Mouse (Mus musculus) liver, embryonic 13.5 days (tissue): ENCODE results near the gene Mpo. TPM values are rescaled to one million over a fixed set of nuclear protein-coding genes. Genes with fewer than 3 reads are reported as not detected.

Experiments used
- ATAC-seq: fragments of 200-750 bp; cut with Nextera tagmentation; 2 replicates; pipeline ENCODE4 v1.8.0; 2017; ENCODE audit warnings: low read depth, mild to moderate bottlenecking, moderate number of reproducible peaks, moderate library complexity
- DNase-seq: peaks from one replicate; pipeline ENCODE4 v3.0.0; 2022
- H3K27ac ChIP-seq: fragments of 300-500 bp; sonication (generic); 2 replicates; pipeline ENCODE4 v1.5.1; 2015; ENCODE audit warnings: moderate library complexity, mild to moderate bottlenecking, inconsistent platforms
- H3K27me3 ChIP-seq: fragments of 300-500 bp; sonication (generic); 2 replicates; pipeline ENCODE4 v1.6.1; 2015; ENCODE audit warnings: mild to moderate bottlenecking, inconsistent platforms
- H3K36me3 ChIP-seq: fragments of 300-500 bp; sonication (generic); 2 replicates; pipeline ENCODE4 v1.6.1; 2015; ENCODE audit warnings: mild to moderate bottlenecking, inconsistent platforms
- H3K4me1 ChIP-seq: fragments of 300-500 bp; sonication (generic); replicated peaks from 2 replicates; pipeline ENCODE4 v1.6.1; 2015; ENCODE audit warnings: inconsistent platforms
- H3K4me2 ChIP-seq: fragments of 300-500 bp; sonication (generic); 2 replicates; pipeline ENCODE4 v1.6.1; 2015; ENCODE audit warnings: inconsistent platforms, mild to moderate bottlenecking, moderate library complexity
- H3K4me3 ChIP-seq: fragments of 300-500 bp; sonication (generic); replicated peaks from 2 replicates; pipeline ENCODE4 v1.5.1; 2015; ENCODE audit warnings: mild to moderate bottlenecking, inconsistent platforms
- H3K9ac ChIP-seq: fragments of 300-500 bp; sonication (generic); 2 replicates; pipeline ENCODE4 v1.6.1; 2015; ENCODE audit warnings: mild to moderate bottlenecking, inconsistent platforms
- H3K9me3 ChIP-seq: fragments of 300-500 bp; sonication (generic); replicated peaks from 2 replicates; pipeline ENCODE4 v1.6.1; 2016; ENCODE audit warnings: inconsistent platforms
- WGBS: fragments of 180-500 bp; shearing (Covaris S2); methylation state at CpG from one replicate; pipeline ENCODE4 v1.1.7; 2015; ENCODE audit not compliant: insufficient replicate concordance; 5-methylcytosine and 5-hydroxymethylcytosine counted together
- polyA plus RNA-seq: library from polyadenylated mRNA; unstranded; fragments of >200 nt; fragmentation: Nextera tagmentation; extraction: Ambion mirVana; gene quantifications from 2 replicates; pipeline ENCODE4 v1.2.1, GENCODE M21; 2015

Gene Mpo
- polyA plus RNA-seq, 1 experiment from 2014 or later: 276 TPM

DNA sequence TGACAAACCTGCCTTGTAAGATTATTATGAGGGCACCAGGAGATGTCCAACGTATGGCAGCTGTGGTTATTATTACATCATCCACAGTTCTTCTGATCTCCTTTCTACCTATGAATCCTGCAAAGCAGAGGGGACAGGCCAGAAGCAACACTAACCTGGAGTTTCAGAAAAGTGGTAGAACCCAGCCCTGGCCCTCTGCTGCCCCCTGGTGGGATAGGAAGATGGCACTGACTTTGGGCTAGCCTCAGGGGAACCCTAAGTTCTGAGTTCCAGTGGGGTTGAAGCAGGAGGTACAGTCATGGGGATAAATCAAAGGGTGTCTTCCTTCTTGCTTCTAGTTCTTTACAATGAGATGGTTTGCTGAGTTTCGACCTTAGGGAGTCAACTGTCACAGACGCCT is 22.4 kb upstream of the Mpo start:
- peak; percentile 71 for DNase-seq
- H3K4me3 ChIP-seq: no peak overlapping the region
- H3K9me3 ChIP-seq: no peaks in the 10 kb centered on the region
- WGBS: 33% methylated on average over 3 of the region's 3 CpGs
- H3K27me3 ChIP-seq: peaks cover 12% of the 10 kb centered on the region
- H3K4me2 ChIP-seq: no peak overlapping the region
- H3K9ac ChIP-seq: no peak overlapping the region
- peaks cover 7% of the 10 kb centered on the region for H3K4me1 ChIP-seq
- ATAC-seq: 0 out of 2 replicates have a peak, but pooled peaks have one; percentile 26
- peak overlapping the region; percentile 6; the same call in 1 of the 2 replicates for H3K27ac ChIP-seq
- H3K36me3 ChIP-seq: no peaks in the 10 kb centered on the region

DNA sequence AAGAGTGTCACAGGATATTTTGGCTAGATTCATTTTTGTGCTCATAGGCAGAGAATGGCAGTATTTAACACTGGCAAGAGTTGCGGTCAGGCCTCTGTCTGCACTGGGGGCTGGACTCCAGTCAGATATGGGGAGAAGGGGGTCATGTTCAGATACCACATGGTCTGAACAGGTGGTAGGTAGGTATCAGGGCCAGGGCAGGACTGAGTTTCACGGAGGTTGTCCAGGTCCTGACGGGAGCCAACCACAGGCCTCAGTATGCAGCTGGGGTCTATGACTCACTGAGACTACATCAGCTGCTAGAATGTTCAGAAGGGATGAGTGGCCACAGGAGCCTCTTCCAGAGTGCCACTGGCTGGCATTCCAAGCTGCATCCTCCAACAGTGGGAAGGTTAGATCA is 21.0 kb upstream of the Mpo start:
- 75% methylated on average over 3 of the region's 3 CpGs for WGBS
- H3K4me3 ChIP-seq: no peak overlapping the region
- H3K9me3 ChIP-seq: no peaks in the 10 kb centered on the region
- no peak overlapping the region for H3K9ac ChIP-seq
- H3K4me2 ChIP-seq: no peak overlapping the region
- DNase-seq (no peak), ATAC-seq (no peak)
- H3K36me3 ChIP-seq: no peaks in the 10 kb centered on the region
- 0 out of 2 replicates have a peak, but pooled peaks cover 2% of the 10 kb centered on the region for H3K27me3 ChIP-seq
- peaks cover 7% of the 10 kb centered on the region for H3K4me1 ChIP-seq
- H3K27ac ChIP-seq: no peak overlapping the region

DNA sequence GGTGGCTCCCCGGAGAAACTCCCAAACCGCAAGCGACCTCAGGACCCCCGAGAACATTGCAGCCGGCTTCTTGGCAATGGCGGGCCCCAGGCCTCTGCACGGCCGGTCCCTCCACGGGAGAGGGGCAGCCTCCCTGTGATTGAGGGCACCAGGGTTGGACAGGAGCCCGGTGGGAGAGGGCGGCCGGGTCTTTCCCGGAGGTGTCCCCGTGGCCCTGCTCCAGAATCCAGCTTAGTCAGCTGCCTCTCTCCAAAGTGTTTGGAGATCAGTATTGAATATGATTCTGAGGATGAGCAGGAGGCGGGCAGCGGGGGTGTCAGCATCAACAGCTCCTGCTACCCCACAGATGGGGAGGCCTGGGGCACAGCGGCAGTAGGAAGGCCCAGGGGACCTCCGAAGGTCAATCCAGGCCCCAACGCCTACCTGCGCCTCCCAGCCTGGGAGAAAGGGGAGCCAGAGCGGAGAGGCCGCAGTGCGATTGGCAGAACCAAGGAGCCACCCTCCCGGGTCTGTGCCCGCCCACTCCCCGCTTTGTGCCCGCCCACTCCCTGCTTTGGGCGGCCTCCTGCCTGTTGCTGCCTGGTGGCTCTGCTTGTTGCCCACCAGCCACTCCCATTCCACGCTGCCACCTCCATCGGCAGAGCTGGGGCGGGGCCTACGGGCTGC is 15.1 kb upstream of the Mpo start:
- Histone ChIP-seq H3K4me2 (peak overlapping the region; percentile 61), H3K9ac (peak overlapping the region; percentile 50), H3K36me3 (no peaks in the 10 kb centered on the region), H3K27me3 (peaks cover 4% of the 10 kb centered on the region; the same call in 1 of the 2 replicates), H3K9me3 (no peaks in the 10 kb centered on the region), H3K27ac (no peak overlapping the region), H3K4me3 (peak overlapping the region; percentile 38), H3K4me1 (peaks cover 17% of the 10 kb centered on the region)
- ATAC-seq: peak; percentile 74
- peak; percentile 53 for DNase-seq
- 30% methylated on average over 30 of the region's 32 CpGs for WGBS

DNA sequence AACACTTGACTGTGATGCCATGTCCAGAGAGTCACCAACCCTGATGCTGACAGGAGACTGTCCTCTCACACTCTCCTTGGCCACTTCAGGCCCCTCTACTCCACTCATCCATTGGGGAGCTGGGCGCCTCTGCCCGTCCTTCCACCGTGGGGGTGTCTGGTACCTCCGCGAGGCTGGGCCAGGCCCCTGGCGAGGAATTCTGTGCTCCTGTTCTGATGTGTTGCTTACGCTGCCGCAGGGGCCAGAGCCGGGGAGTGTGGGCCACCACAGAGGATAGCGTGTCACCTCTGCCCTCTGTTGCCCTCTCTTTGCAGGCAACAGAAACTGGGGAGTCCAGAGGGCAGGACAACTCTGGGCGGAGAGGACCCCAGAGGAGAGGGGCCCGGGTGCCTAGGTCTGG is 14.5 kb upstream of the Mpo start:
- H3K4me1 ChIP-seq: peaks cover 17% of the 10 kb centered on the region
- no peaks in the 10 kb centered on the region for H3K9me3 ChIP-seq
- WGBS: 53% methylated on average over 12 of the region's 12 CpGs
- H3K4me2 ChIP-seq: peak overlapping the region; percentile 61
- H3K27me3 ChIP-seq: peaks cover 4% of the 10 kb centered on the region; the same call in 1 of the 2 replicates
- DNase-seq: no peak
- H3K9ac ChIP-seq: peak overlapping the region; percentile 50; the same call in 1 of the 2 replicates
- no peak for ATAC-seq
- H3K36me3 ChIP-seq: no peaks in the 10 kb centered on the region
- H3K27ac ChIP-seq: no peak overlapping the region
- peak overlapping the region; percentile 38 for H3K4me3 ChIP-seq

DNA sequence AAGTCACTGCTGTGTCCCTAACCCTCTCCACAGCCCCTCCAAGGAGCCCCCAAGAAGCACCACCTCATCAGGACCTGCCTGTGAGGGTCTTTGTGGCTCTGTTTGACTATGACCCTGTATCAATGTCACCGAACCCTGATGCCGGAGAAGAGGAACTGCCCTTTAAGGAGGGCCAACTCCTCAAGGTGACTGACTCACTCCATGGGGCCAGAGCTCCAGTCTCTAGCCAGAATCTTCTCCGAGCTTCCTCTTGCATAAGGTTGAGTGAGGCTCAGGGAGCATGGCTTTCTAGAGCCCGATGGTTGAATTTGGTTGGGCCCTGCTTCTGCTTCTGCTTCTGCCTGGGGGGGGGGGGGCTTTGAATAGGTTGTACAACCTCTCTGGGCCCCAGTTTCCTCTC is 14.0 kb upstream of the Mpo start:
- 56% methylated on average over 4 of the region's 4 CpGs for WGBS
- no peak overlapping the region for H3K27ac ChIP-seq
- no peaks in the 10 kb centered on the region for H3K9me3 ChIP-seq
- H3K4me1 ChIP-seq: peaks cover 17% of the 10 kb centered on the region
- no peak overlapping the region for H3K4me2 ChIP-seq
- H3K4me3 ChIP-seq: no peak overlapping the region
- DNase-seq: no peak
- peaks cover 4% of the 10 kb centered on the region; the same call in 1 of the 2 replicates for H3K27me3 ChIP-seq
- H3K36me3 ChIP-seq: no peaks in the 10 kb centered on the region
- H3K9ac ChIP-seq: no peak overlapping the region
- no peak for ATAC-seq

DNA sequence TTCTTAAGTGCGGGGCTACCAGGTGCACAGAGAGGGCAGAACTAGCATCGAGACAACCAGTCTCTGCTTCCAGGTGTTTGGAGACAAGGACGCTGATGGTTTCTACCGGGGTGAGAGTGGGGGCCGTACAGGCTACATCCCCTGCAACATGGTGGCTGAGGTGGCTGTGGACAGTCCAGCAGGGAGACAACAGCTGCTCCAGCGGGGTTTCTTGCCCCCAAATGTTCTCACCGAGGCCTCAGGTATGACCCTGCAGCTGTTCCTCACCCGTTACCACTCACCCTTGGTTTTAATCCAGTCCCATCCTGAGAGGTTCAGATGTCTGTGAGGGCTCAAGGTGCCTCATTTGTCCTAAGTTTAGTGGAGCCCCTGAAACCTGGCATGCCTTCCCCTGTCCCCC is 13.3 kb upstream of the Mpo start:
- no peak overlapping the region for H3K4me2 ChIP-seq
- DNase-seq: no peak
- no peaks in the 10 kb centered on the region for H3K9me3 ChIP-seq
- no peak for ATAC-seq
- H3K4me1 ChIP-seq: peaks cover 17% of the 10 kb centered on the region
- 84% methylated on average over 8 of the region's 8 CpGs for WGBS
- H3K9ac ChIP-seq: no peak overlapping the region
- H3K36me3 ChIP-seq: no peaks in the 10 kb centered on the region
- H3K4me3 ChIP-seq: no peak overlapping the region
- H3K27me3 ChIP-seq: peaks cover 4% of the 10 kb centered on the region; the same call in 1 of the 2 replicates
- H3K27ac ChIP-seq: no peak overlapping the region

DNA sequence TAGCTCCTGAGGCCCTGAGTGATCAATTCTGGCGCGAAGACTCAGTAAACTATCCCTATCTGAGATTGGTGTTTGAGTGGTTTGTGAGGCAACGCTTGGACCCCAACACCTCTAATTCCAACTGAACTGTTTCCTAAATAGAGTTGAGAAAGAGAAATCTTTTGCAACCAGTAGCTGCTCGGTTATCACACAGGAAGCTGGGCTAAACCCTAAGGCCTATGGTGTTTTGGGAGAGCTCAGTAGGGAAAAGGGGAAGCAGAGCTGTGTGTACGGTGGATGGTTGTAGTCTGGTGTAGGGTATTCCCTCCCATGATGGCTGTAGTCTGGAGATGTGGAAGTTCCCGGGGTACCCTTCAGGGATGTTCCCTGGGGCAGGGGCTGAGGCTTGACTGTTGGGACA is 3.3 kb upstream of the Mpo start:
- H3K4me3 ChIP-seq: no peak overlapping the region
- no peaks in the 10 kb centered on the region for H3K9me3 ChIP-seq
- no peaks in the 10 kb centered on the region for H3K27me3 ChIP-seq
- DNase-seq (no peak), ATAC-seq (no peak)
- WGBS: 24% methylated on average over 6 of the region's 6 CpGs
- H3K27ac ChIP-seq: no peak overlapping the region
- H3K36me3 ChIP-seq: no peaks in the 10 kb centered on the region
- 0 out of 2 replicates have a peak, but pooled peaks cover 5% of the 10 kb centered on the region for H3K4me1 ChIP-seq
- no peak overlapping the region for H3K9ac ChIP-seq
- no peak overlapping the region for H3K4me2 ChIP-seq

DNA sequence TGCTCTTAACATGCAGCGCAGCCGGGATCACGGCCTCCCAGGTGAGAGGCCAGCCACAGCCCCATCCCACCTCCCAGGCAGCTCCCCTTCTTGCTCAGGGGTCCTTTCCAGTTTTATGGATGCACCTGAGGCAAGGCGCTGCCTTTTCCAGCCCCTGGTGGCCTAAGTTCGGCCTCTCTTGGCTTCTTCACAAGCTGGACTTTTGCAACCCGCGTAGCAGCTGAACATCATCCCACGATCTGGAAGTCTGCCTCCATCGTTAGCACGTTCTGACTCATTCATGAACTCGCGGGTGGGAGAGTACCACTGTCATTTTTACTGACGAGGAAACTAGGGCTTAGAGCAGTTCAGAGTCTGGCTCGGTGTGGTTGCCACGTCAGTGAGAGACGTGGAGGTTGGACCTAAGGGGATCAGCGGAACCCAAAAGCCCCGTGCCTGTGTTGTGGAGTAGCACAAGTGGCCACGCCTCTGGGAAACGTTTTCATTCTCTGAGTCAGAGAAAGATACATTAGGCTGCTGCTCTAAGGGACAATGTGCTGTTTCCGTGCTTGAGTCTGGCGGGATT is 8.4 kb downstream of the Mpo start:
- H3K27ac ChIP-seq: no peak overlapping the region
- H3K36me3 ChIP-seq: no peaks in the 10 kb centered on the region
- no peak overlapping the region for H3K9ac ChIP-seq
- ATAC-seq: no peak
- 0 out of 2 replicates have a peak, but pooled peaks cover 2% of the 10 kb centered on the region for H3K27me3 ChIP-seq
- no peak overlapping the region for H3K4me2 ChIP-seq
- no peak overlapping the region for H3K4me3 ChIP-seq
- 72% methylated on average over 22 of the region's 22 CpGs for WGBS
- no peaks in the 10 kb centered on the region for H3K4me1 ChIP-seq
- DNase-seq: no peak
- no peaks in the 10 kb centered on the region for H3K9me3 ChIP-seq

DNA sequence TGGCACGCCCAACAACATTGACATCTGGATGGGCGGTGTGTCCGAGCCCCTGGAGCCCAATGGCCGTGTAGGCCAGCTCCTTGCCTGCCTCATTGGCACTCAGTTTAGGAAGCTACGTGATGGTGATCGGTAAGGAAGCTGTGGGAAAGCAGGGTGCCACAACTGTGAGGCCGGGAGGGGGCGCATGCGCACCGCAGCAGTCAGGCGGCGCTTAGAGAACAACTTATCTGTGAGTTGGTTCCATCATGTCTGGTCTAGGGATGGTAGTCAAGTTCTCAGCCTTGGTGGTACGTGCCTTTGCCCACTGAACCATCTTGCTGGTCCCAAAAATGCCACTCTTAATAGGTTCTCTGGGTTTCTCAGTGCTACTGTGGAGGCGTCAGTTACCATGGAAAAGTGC is 9.2 kb downstream of the Mpo start:
- H3K27ac ChIP-seq: no peak overlapping the region
- H3K27me3 ChIP-seq: 0 out of 2 replicates have a peak, but pooled peaks cover 2% of the 10 kb centered on the region
- 57% methylated on average over 14 of the region's 14 CpGs for WGBS
- no peak overlapping the region for H3K9ac ChIP-seq
- no peaks in the 10 kb centered on the region for H3K9me3 ChIP-seq
- ATAC-seq: no peak
- H3K36me3 ChIP-seq: no peaks in the 10 kb centered on the region
- H3K4me3 ChIP-seq: no peak overlapping the region
- no peaks in the 10 kb centered on the region for H3K4me1 ChIP-seq
- no peak for DNase-seq
- H3K4me2 ChIP-seq: no peak overlapping the region

DNA sequence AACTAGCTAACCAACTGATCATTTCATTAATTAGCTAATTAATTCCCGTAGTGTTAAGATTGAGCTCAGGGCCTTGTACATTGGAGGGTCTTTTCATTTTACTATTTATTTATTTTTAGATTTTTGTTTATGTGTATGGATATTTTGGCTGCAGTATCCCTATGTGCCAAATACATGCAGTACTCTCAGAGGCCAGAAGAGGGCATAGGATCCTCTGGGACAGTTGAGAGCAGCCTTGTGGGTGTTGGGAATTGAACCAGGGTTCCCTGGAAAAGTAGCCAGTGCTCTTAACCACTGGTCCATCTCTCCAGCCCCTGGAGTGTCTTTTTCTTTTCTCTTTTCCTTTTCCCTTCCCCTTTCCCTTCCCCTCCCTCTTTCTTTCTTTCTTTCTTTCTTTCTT is 12.1 kb downstream of the Mpo start:
- H3K4me2 ChIP-seq: no peak overlapping the region
- no peak overlapping the region for H3K9ac ChIP-seq
- no peak overlapping the region for H3K27ac ChIP-seq
- H3K36me3 ChIP-seq: no peaks in the 10 kb centered on the region
- ATAC-seq: no peak
- peak; percentile 15 for DNase-seq
- no peaks in the 10 kb centered on the region for H3K27me3 ChIP-seq
- 38% methylated on average over 1 of the region's 1 CpGs for WGBS
- no peaks in the 10 kb centered on the region for H3K4me1 ChIP-seq
- no peak overlapping the region for H3K4me3 ChIP-seq
- H3K9me3 ChIP-seq: no peaks in the 10 kb centered on the region

DNA sequence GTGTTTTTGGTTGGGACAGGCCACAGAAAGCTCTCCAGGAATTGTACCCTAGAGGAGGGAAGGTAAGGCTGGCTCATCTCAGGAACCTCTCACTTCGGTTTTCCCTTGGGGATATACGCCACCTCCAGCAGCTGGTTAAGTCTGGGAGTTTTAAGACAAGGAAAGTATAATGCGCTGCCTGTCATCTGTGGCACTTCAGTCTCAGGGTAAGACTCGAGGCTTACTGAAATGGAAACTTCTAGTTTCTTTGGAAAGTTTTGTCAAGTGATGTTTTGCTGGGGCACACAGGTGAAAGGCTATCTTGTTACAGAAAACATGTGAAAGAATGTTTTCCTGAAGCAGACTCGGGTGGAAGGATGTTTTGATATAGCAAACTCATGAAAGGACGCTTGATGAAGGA is 14.1 kb downstream of the Mpo start:
- DNase-seq: no peak
- no peak for ATAC-seq
- Histone ChIP-seq H3K27ac (no peak overlapping the region), H3K4me1 (no peaks in the 10 kb centered on the region), H3K9ac (no peak overlapping the region), H3K27me3 (no peaks in the 10 kb centered on the region), H3K9me3 (no peaks in the 10 kb centered on the region), H3K36me3 (no peaks in the 10 kb centered on the region), H3K4me2 (no peak overlapping the region), H3K4me3 (no peak overlapping the region)
- WGBS: 56% methylated on average over 6 of the region's 6 CpGs

DNA sequence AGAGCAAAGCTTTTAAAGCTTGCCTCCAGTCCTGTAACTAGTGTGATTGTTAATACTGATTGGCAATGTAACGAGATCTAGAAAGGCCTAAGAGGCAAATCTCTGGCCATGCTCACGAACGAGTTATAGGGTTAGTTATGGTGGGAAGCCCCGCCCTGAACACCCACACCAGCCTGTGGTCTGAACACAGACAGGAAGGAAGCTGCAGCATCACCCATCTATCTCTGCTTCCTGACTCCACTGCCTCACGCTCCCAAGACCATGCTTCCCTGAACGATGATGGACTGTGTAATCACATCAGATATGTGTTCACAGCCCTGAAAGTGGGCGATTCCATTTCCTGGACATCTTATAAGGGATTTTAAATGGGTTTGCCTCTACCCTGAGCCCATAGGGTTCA is 14.9 kb downstream of the Mpo start:
- 24% methylated on average over 7 of the region's 7 CpGs for WGBS
- H3K4me3 ChIP-seq: no peak overlapping the region
- DNase-seq: no peak
- no peak for ATAC-seq
- H3K9ac ChIP-seq: no peak overlapping the region
- H3K9me3 ChIP-seq: no peaks in the 10 kb centered on the region
- H3K4me2 ChIP-seq: no peak overlapping the region
- H3K36me3 ChIP-seq: no peaks in the 10 kb centered on the region
- H3K27ac ChIP-seq: no peak overlapping the region
- H3K27me3 ChIP-seq: no peaks in the 10 kb centered on the region
- H3K4me1 ChIP-seq: no peaks in the 10 kb centered on the region
